Mouse (Mus musculus) cerebellum, adult 11-12 months (tissue): ENCODE measurements around the gene Mrps24.

ENCODE experiments used
- DNase-seq: peaks from one replicate; pipeline ENCODE4 v3.0.0; 2022

The Mrps24 gene

GRCm38 (mm10) chr11:5703341-5703740 is 12.1 kb downstream of the Mrps24 start:
- DNase-seq, result no peak

- no peak for DNase-seq
These were observed 12.5 kb downstream of the Mrps24 start for GRCm38 (mm10) chr11:5702957-5703332.

- no peak for DNase-seq
These were observed 13.1 kb downstream of the Mrps24 start for GRCm38 (mm10) chr11:5702271-5702956.

GRCm38 (mm10) chr11:5701821-5702220 is 13.7 kb downstream of the Mrps24 start:
- no peak for DNase-seq

GRCm38 (mm10) chr11:5701300-5701699 is 14.2 kb downstream of the Mrps24 start:
- DNase-seq, result no peak

GRCm38 (mm10) chr11:5700808-5701207 is 14.7 kb downstream of the Mrps24 start:
- no peak for DNase-seq

GRCm38 (mm10) chr11:5691775-5692174 is 23.7 kb downstream of the Mrps24 start:
- no peak for DNase-seq

- DNase-seq, result no peak
These were observed 31.2 kb downstream of the Mrps24 start for GRCm38 (mm10) chr11:5684283-5684682.

- no peak for DNase-seq
These were observed 32.9 kb downstream of the Mrps24 start for GRCm38 (mm10) chr11:5682541-5682940.
